Mouse (Mus musculus): ENCODE data around the gene Fbxo47. TPM values are rescaled to one million over a fixed set of nuclear protein-coding genes. Genes with fewer than 3 reads are reported as not detected.

Gene Fbxo47
- total and polyA plus RNA-seq, 3 experiments, result 0.73 to 1.2 TPM; not detected in 1

- Histone ChIP-seq H3K36me3 (ENCODE audit: control insufficient read depth in 1 of 2, insufficient read depth in 2 of 2, low read length in 2 of 2) (peaks cover 0 to 8% of the 10 kb centered on the region in 2 experiments; a peak in 2 of 4 replicates), H3K27me3 (ENCODE audit: control insufficient read depth in 1 of 2, insufficient read depth in 2 of 2, low read length in 2 of 2) (no peaks in the 10 kb centered on the region), H3K4me3 (ENCODE audit: control insufficient read depth in 1 of 2, insufficient read depth in 1 of 2, low read depth in 2 of 2, low read length in 2 of 2) (no peak overlapping the region), H3K4me1 (ENCODE audit: control insufficient read depth in 1 of 2, insufficient read depth in 2 of 2, low read length in 2 of 2) (peaks cover 12 to 22% of the 10 kb centered on the region in 2 experiments), H3K27ac (ENCODE audit: control insufficient read depth, low read depth, low read length) (no peak overlapping the region), H3K9ac (ENCODE audit: control insufficient read depth, low read depth, low read length, poor library complexity, severe bottlenecking) (no peak overlapping the region), H3K79me2 (ENCODE audit: control insufficient read depth, insufficient read depth, low read length, poor library complexity) (no peaks in the 10 kb centered on the region), H3K9me3 (replicated peaks; ENCODE audit: insufficient read depth, low read length) (no peaks in the 10 kb centered on the region)
- peak; percentile 51 for DNase-seq (ENCODE audit: low read depth, low spot score)
- TF ChIP-seq EP300 (IDR thresholded peaks at IDR 0.05; ENCODE audit: low read depth in 1 of 2, low read length in 2 of 2) (peak in 1 of 2 experiments; percentile 47; a peak in 2 of 4 replicates), POLR2A (IDR thresholded peaks at IDR 0.05; ENCODE audit: control insufficient read depth in 1 of 2, insufficient read depth in 1 of 2, low read depth in 1 of 2, low read length in 2 of 2, poor library complexity in 1 of 2) (no peak), RCOR1 (IDR thresholded peaks at IDR 0.05; ENCODE audit: low read depth, low read length) (0 out of 2 replicates have a peak, but pooled peaks have one; percentile 41), MYC (IDR thresholded peaks at IDR 0.05; ENCODE audit: low read depth, low read length) (no peak), USF1 (IDR thresholded peaks at IDR 0.05; ENCODE audit: low read depth, low read length) (no peak), RAD21 (IDR thresholded peaks at IDR 0.05; ENCODE audit: low read depth, low read length) (no peak), CHD2 (IDR thresholded peaks at IDR 0.05; ENCODE audit: low read length) (no peak), GATA1 (IDR thresholded peaks at IDR 0.05; ENCODE audit: low read depth, low read length) (peak; percentile 52; the same call in 1 of the 2 replicates)
Observed at GRCm38 (mm10) chr11:97821401-97822064, 62.4 kb downstream of the Fbxo47 start.

GRCm38 (mm10) chr11:97820840-97821239 lies 63.1 kb downstream of the Fbxo47 start:
- H3K27ac ChIP-seq (ENCODE audit: control insufficient read depth, low read depth, low read length), result no peak overlapping the region
- no peaks in the 10 kb centered on the region for H3K9me3 ChIP-seq (replicated peaks; ENCODE audit: insufficient read depth, low read length)
- no peaks in the 10 kb centered on the region for H3K79me2 ChIP-seq (ENCODE audit: control insufficient read depth, insufficient read depth, low read length, poor library complexity)
- H3K9ac ChIP-seq (ENCODE audit: control insufficient read depth, low read depth, low read length, poor library complexity, severe bottlenecking), result no peak overlapping the region
- TF ChIP-seq GABPA (IDR thresholded peaks at IDR 0.05; ENCODE audit: low read depth, low read length), result no peak
- TF ChIP-seq SMC3 (IDR thresholded peaks at IDR 0.05; ENCODE audit: low read depth, low read length), result no peak
- no peak for TF ChIP-seq CHD2 (IDR thresholded peaks at IDR 0.05; ENCODE audit: low read length)
- H3K27me3 ChIP-seq (ENCODE audit: control insufficient read depth in 1 of 2, insufficient read depth in 2 of 2, low read length in 2 of 2), result no peaks in the 10 kb centered on the region
- no peak overlapping the region for H3K4me3 ChIP-seq (ENCODE audit: control insufficient read depth in 1 of 2, insufficient read depth in 1 of 2, low read depth in 2 of 2, low read length in 2 of 2)
- no peak for DNase-seq (ENCODE audit: low read depth, low spot score)
- H3K36me3 ChIP-seq (ENCODE audit: control insufficient read depth in 1 of 2, insufficient read depth in 2 of 2, low read length in 2 of 2), result peaks cover 0 to 7% of the 10 kb centered on the region in 2 experiments; a peak in 1 of 4 replicates
- H3K4me1 ChIP-seq (ENCODE audit: control insufficient read depth in 1 of 2, insufficient read depth in 2 of 2, low read length in 2 of 2), result peaks cover 6 to 15% of the 10 kb centered on the region in 2 experiments

- H3K4me3 ChIP-seq (ENCODE audit: control insufficient read depth in 1 of 2, insufficient read depth in 1 of 2, low read depth in 2 of 2, low read length in 2 of 2), result no peak overlapping the region
- H3K79me2 ChIP-seq (ENCODE audit: control insufficient read depth, insufficient read depth, low read length, poor library complexity), result no peaks in the 10 kb centered on the region
- H3K27me3 ChIP-seq (ENCODE audit: control insufficient read depth in 1 of 2, insufficient read depth in 2 of 2, low read length in 2 of 2), result no peaks in the 10 kb centered on the region
- peaks cover 0 to 7% of the 10 kb centered on the region in 2 experiments; a peak in 1 of 4 replicates for H3K36me3 ChIP-seq (ENCODE audit: control insufficient read depth in 1 of 2, insufficient read depth in 2 of 2, low read length in 2 of 2)
- H3K9me3 ChIP-seq (replicated peaks; ENCODE audit: insufficient read depth, low read length), result no peaks in the 10 kb centered on the region
- H3K27ac ChIP-seq (ENCODE audit: control insufficient read depth, low read depth, low read length), result no peak overlapping the region
- TF ChIP-seq NELFE (IDR thresholded peaks at IDR 0.05; ENCODE audit: low read depth, low read length) (no peak), MEF2A (IDR thresholded peaks at IDR 0.05; ENCODE audit: extremely low read depth, insufficient replicate concordance, low read depth, low read length, poor library complexity, severe bottlenecking) (no peak), MXI1 (IDR thresholded peaks at IDR 0.05; ENCODE audit: low read depth, low read length) (no peak), GABPA (IDR thresholded peaks at IDR 0.05; ENCODE audit: low read depth, low read length) (no peak), TCF12 (IDR thresholded peaks at IDR 0.05; ENCODE audit: low read depth, low read length) (no peak), TBP (IDR thresholded peaks at IDR 0.05; ENCODE audit: low read depth, low read length) (no peak), KAT2A (conservative IDR thresholded peaks at IDR 0.05; ENCODE audit: low read depth, low read length) (no peak)
- H3K9ac ChIP-seq (ENCODE audit: control insufficient read depth, low read depth, low read length, poor library complexity, severe bottlenecking), result no peak overlapping the region
- peaks cover 4 to 7% of the 10 kb centered on the region in 2 experiments; a peak in 3 of 4 replicates for H3K4me1 ChIP-seq (ENCODE audit: control insufficient read depth in 1 of 2, insufficient read depth in 2 of 2, low read length in 2 of 2)
- DNase-seq (ENCODE audit: low read depth, low spot score), result no peak
Observed at GRCm38 (mm10) chr11:97819923-97820322, 64.0 kb downstream of the Fbxo47 start.

Data from MEL (cell line).